Mouse (Mus musculus) E14TG2a.4 (cell line): ENCODE measurements around the gene Mapre1.

ENCODE experiments used
- H3K27me3 ChIP-seq: 2 replicates; pipeline ENCODE4 v1.6.1; 2014; ENCODE audit warnings: low read length, control low read depth; ENCODE audit not compliant: insufficient read depth
- H3K36me3 ChIP-seq: 2 replicates; pipeline ENCODE4 v1.6.1; 2014; ENCODE audit warnings: low read length, control low read depth; ENCODE audit not compliant: insufficient read depth
- H3K4me1 ChIP-seq: replicated peaks from 2 replicates; pipeline ENCODE4 v1.6.1; 2014; ENCODE audit warnings: low read depth, low read length, control low read depth
- H3K4me3 ChIP-seq: replicated peaks from 2 replicates; pipeline ENCODE4 v1.5.1; 2014; ENCODE audit warnings: mild to moderate bottlenecking, low read length
- H3K9me3 ChIP-seq: 2 replicates; pipeline ENCODE4 v1.6.1; 2014; ENCODE audit warnings: low read length, control low read depth
- CTCF ChIP-seq: conservative IDR thresholded peaks from 2 replicates; pipeline ENCODE4 v1.5.1; 2014; ENCODE audit warnings: low read length
- NANOG ChIP-seq: IDR thresholded peaks from 2 replicates; pipeline ENCODE4 v1.6.1; 2014; ENCODE audit warnings: borderline replicate concordance, low read length, mixed read lengths
- POU5F1 ChIP-seq: IDR thresholded peaks from 2 replicates; pipeline ENCODE4 v1.6.1; 2014; ENCODE audit warnings: low read length, borderline replicate concordance

Mapre1 gene

GRCm38 (mm10) chr2:153767484-153767883 lies 26.4 kb downstream of the Mapre1 start:
- Histone ChIP-seq H3K36me3 (peaks cover 77% of the 10 kb centered on the region), H3K4me3 (no peak overlapping the region), H3K27me3 (no peaks in the 10 kb centered on the region), H3K9me3 (no peaks in the 10 kb centered on the region), H3K4me1 (peaks cover 23% of the 10 kb centered on the region)
- TF ChIP-seq NANOG (no peak), CTCF (no peak), POU5F1 (no peak)

GRCm38 (mm10) chr2:153768881-153769280 lies 27.8 kb downstream of the Mapre1 start:
- Histone ChIP-seq H3K9me3 (no peaks in the 10 kb centered on the region), H3K4me1 (peaks cover 35% of the 10 kb centered on the region), H3K27me3 (no peaks in the 10 kb centered on the region), H3K4me3 (no peak overlapping the region), H3K36me3 (peaks cover 68% of the 10 kb centered on the region)
- TF ChIP-seq CTCF (no peak), NANOG (no peak), POU5F1 (no peak)

GRCm38 (mm10) chr2:153772950-153773349 lies 31.9 kb downstream of the Mapre1 start:
- Histone ChIP-seq H3K36me3 (peaks cover 37% of the 10 kb centered on the region), H3K4me3 (no peak overlapping the region), H3K9me3 (no peaks in the 10 kb centered on the region), H3K4me1 (peaks cover 25% of the 10 kb centered on the region), H3K27me3 (no peaks in the 10 kb centered on the region)
- no peak for TF ChIP-seq POU5F1
- no peak for TF ChIP-seq CTCF
- no peak for TF ChIP-seq NANOG

GRCm38 (mm10) chr2:153775472-153775871 lies 34.4 kb downstream of the Mapre1 start:
- peaks cover 33% of the 10 kb centered on the region for H3K4me1 ChIP-seq
- H3K4me3 ChIP-seq, result no peak overlapping the region
- H3K27me3 ChIP-seq, result peaks cover 6% of the 10 kb centered on the region
- no peaks in the 10 kb centered on the region for H3K9me3 ChIP-seq
- H3K36me3 ChIP-seq, result peaks cover 16% of the 10 kb centered on the region
- TF ChIP-seq POU5F1 (no peak), CTCF (no peak), NANOG (no peak)

GRCm38 (mm10) chr2:153778638-153779362 lies 37.7 kb downstream of the Mapre1 start:
- H3K4me1 ChIP-seq, result peaks cover 21% of the 10 kb centered on the region
- peaks cover 12% of the 10 kb centered on the region for H3K27me3 ChIP-seq
- H3K36me3 ChIP-seq, result no peaks in the 10 kb centered on the region
- peak overlapping the region; percentile 71 for H3K4me3 ChIP-seq
- no peaks in the 10 kb centered on the region for H3K9me3 ChIP-seq
- TF ChIP-seq CTCF (no peak), NANOG (no peak), POU5F1 (no peak)

GRCm38 (mm10) chr2:153779394-153779981 lies 38.4 kb downstream of the Mapre1 start, which contains the start of gene Efcab8:
Gene Efcab8 (plus strand): TSS chr2:153779931.
- Histone ChIP-seq H3K9me3 (no peaks in the 10 kb centered on the region), H3K4me1 (peaks cover 16% of the 10 kb centered on the region), H3K27me3 (peaks cover 12% of the 10 kb centered on the region), H3K4me3 (peak within 1 kb of the TSS; percentile 71), H3K36me3 (no peaks in the 10 kb centered on the region)
- TF ChIP-seq POU5F1 (no peak), CTCF (no peak), NANOG (no peak)

- Histone ChIP-seq H3K4me1 (peaks cover 15% of the 10 kb centered on the region), H3K36me3 (no peaks in the 10 kb centered on the region), H3K27me3 (peaks cover 12% of the 10 kb centered on the region), H3K9me3 (no peaks in the 10 kb centered on the region), H3K4me3 (no peak overlapping the region)
- TF ChIP-seq NANOG (no peak), POU5F1 (no peak), CTCF (no peak)
Measured at GRCm38 (mm10) chr2:153781181-153781580, 40.1 kb downstream of the Mapre1 start.

GRCm38 (mm10) chr2:153784668-153785067 lies 43.6 kb downstream of the Mapre1 start:
- peaks cover 24% of the 10 kb centered on the region for H3K27me3 ChIP-seq
- no peak overlapping the region for H3K4me3 ChIP-seq
- no peak for TF ChIP-seq POU5F1
- TF ChIP-seq NANOG, result no peak
- TF ChIP-seq CTCF, result no peak
- no peaks in the 10 kb centered on the region for H3K9me3 ChIP-seq
- no peaks in the 10 kb centered on the region for H3K36me3 ChIP-seq
- H3K4me1 ChIP-seq, result peaks cover 3% of the 10 kb centered on the region; the same call in 1 of the 2 replicates
